Mouse (Mus musculus): ENCODE results near the gene Smn1.
A peak's percentile ranks its signal among the peaks of the same experiment; 100 is the strongest.

DNA sequence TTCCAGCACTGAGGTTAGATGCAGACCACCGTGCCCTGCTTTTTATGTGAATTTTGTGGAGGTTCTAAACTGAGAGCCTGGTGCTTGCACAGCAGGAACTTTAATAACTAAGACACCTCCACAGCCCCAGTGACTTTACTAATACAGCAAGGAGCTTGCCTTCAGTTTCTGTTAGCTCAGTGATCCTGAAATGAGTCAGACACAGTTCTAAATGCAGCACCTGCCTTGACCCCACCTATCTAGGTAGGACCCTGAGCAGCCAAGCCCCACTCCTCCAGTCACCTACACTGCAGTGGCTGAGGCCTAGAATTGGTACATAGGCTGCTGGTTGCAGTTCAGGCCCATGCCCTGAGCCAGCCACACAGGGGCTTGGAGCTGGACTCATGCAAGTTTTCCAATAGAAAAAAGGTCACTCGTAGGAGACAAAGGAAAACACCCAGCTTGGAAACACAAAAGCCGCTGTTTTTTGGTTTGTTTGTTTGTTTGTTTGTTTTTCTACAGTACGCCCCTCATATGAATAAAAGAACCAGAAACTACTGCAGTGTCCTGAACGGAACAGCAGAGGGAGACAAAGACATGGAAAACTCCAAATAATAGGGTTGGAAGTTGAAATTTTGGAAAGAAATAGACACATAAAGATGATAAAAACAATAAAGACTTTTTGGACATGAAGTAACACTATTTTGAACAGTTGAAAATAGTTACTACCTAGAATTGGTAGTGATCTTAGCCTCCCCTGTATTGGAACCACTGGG is 12.3 kb upstream of the Smn1 start:
- peak; percentile 76 for TF ChIP-seq CTCF (IDR thresholded peaks at IDR 0.05; ENCODE audit: low read depth)
- no peak for TF ChIP-seq EP300 (optimal IDR thresholded peaks at IDR 0.05)
